Mouse (Mus musculus): ENCODE data around the gene Hspa8. TPM values are rescaled to one million over a fixed set of nuclear protein-coding genes. Genes with fewer than 3 reads are reported as not detected.
A peak's percentile ranks its signal among the peaks of the same experiment; 100 is the strongest.

Hspa8 gene
- polyA plus RNA-seq, 1 experiment from 2014 or later: 2,997 TPM

GRCm38 (mm10) chr9:40834569-40834968 lies 33.8 kb downstream of the Hspa8 start:
- H3K9me3 ChIP-seq: no peaks in the 10 kb centered on the region
- no peak overlapping the region for H3K4me3 ChIP-seq
- 0 out of 2 replicates have a peak, but pooled peaks cover 3% of the 10 kb centered on the region for H3K4me1 ChIP-seq (replicated peaks)
- H3K9ac ChIP-seq: no peak overlapping the region
- WGBS: 8% methylated on average over 12 of the region's 12 CpGs
- 0 out of 2 replicates have a peak, but pooled peaks have one; percentile 40 for ATAC-seq (ENCODE audit: low read depth)
- H3K36me3 ChIP-seq: no peaks in the 10 kb centered on the region
- no peak overlapping the region for H3K27ac ChIP-seq (replicated peaks)
- no peaks in the 10 kb centered on the region; the same call in 1 of the 2 replicates for H3K27me3 ChIP-seq
- peak overlapping the region; percentile 21; the same call in 1 of the 2 replicates for H3K4me2 ChIP-seq

- Histone ChIP-seq H3K27me3 (no peaks in the 10 kb centered on the region; the same call in 1 of the 2 replicates), H3K27ac (replicated peaks) (no peak overlapping the region), H3K9me3 (no peaks in the 10 kb centered on the region), H3K4me3 (no peak overlapping the region), H3K4me1 (replicated peaks) (0 out of 2 replicates have a peak, but pooled peaks cover 3% of the 10 kb centered on the region), H3K36me3 (no peaks in the 10 kb centered on the region), H3K4me2 (no peak overlapping the region), H3K9ac (no peak overlapping the region)
- ATAC-seq (ENCODE audit: low read depth): no peak
- 88% methylated on average over 3 of the region's 3 CpGs for WGBS
Observed at GRCm38 (mm10) chr9:40836681-40837080, 35.9 kb downstream of the Hspa8 start.

- no peak for ATAC-seq (ENCODE audit: low read depth)
- 80% methylated on average over 3 of the region's 3 CpGs for WGBS
- Histone ChIP-seq H3K36me3 (no peaks in the 10 kb centered on the region), H3K9me3 (no peaks in the 10 kb centered on the region), H3K9ac (no peak overlapping the region), H3K4me2 (no peak overlapping the region), H3K27ac (replicated peaks) (no peak overlapping the region), H3K27me3 (no peaks in the 10 kb centered on the region; the same call in 1 of the 2 replicates), H3K4me3 (no peak overlapping the region), H3K4me1 (replicated peaks) (0 out of 2 replicates have a peak, but pooled peaks cover 3% of the 10 kb centered on the region)
Observed at GRCm38 (mm10) chr9:40839662-40840061, 38.9 kb downstream of the Hspa8 start.

GRCm38 (mm10) chr9:40851515-40851914 lies 50.7 kb downstream of the Hspa8 start:
- 7% methylated on average over 2 of the region's 2 CpGs for WGBS
- H3K4me1 ChIP-seq (replicated peaks): peaks cover 10% of the 10 kb centered on the region
- no peak overlapping the region for H3K4me2 ChIP-seq
- no peak for ATAC-seq (ENCODE audit: low read depth)
- H3K9ac ChIP-seq: no peak overlapping the region
- peak overlapping the region; percentile 29 for H3K27ac ChIP-seq (replicated peaks)
- no peak overlapping the region for H3K4me3 ChIP-seq
- H3K27me3 ChIP-seq: peaks cover 24% of the 10 kb centered on the region
- no peaks in the 10 kb centered on the region for H3K9me3 ChIP-seq
- H3K36me3 ChIP-seq: no peaks in the 10 kb centered on the region

- Histone ChIP-seq H3K4me3 (peak overlapping the region; percentile 35), H3K27me3 (peaks cover 58% of the 10 kb centered on the region)
Observed at GRCm38 (mm10) chr9:40858461-40859160, 57.8 kb downstream of the Hspa8 start.

GRCm38 (mm10) chr9:40859196-40859595 lies 58.4 kb downstream of the Hspa8 start:
- 0 out of 2 replicates have a peak overlapping the region, but pooled peaks have one; percentile 26 for H3K9ac ChIP-seq
- H3K36me3 ChIP-seq: no peaks in the 10 kb centered on the region
- ATAC-seq (ENCODE audit: low read depth): peak; percentile 49; the same call in 1 of the 2 replicates
- 3% methylated on average over 9 of the region's 9 CpGs for WGBS
- H3K4me1 ChIP-seq (replicated peaks): peaks cover 14% of the 10 kb centered on the region
- H3K27me3 ChIP-seq: peaks cover 57% of the 10 kb centered on the region
- no peaks in the 10 kb centered on the region for H3K9me3 ChIP-seq
- peak overlapping the region; percentile 38; the same call in 1 of the 2 replicates for H3K27ac ChIP-seq (replicated peaks)
- H3K4me2 ChIP-seq: peak overlapping the region; percentile 56
- peak overlapping the region; percentile 35 for H3K4me3 ChIP-seq

More at GRCm38 (mm10) chr9:40858461-40859160, 57.8 kb downstream of the Hspa8 start:
- Histone ChIP-seq H3K36me3 (no peaks in the 10 kb centered on the region), H3K9me3 (no peaks in the 10 kb centered on the region), H3K4me2 (peak overlapping the region; percentile 56), H3K4me1 (replicated peaks) (peaks cover 14% of the 10 kb centered on the region), H3K9ac (peak overlapping the region; percentile 57), H3K27ac (replicated peaks) (peak overlapping the region; percentile 65)
- WGBS: 5% methylated on average over 21 of the region's 21 CpGs
- ATAC-seq (ENCODE audit: low read depth): peak; percentile 51; the same call in 1 of the 2 replicates

Other genes with a start within 250 kb of the Hspa8 start
- not detected in 2 replicates for gene Gm21915, start 130.4 kb upstream of the Hspa8 start, polyA plus RNA-seq (2015; fragmentation: Nextera tagmentation; extraction: Ambion mirVana)
- gene Clmp, start 115.0 kb upstream of the Hspa8 start, polyA plus RNA-seq (2015; fragmentation: Nextera tagmentation; extraction: Ambion mirVana): 51.5 and 52.0 TPM in 2 replicates
- gene Bsx, start 73.1 kb downstream of the Hspa8 start, polyA plus RNA-seq (2015; fragmentation: Nextera tagmentation; extraction: Ambion mirVana): not detected in 2 replicates
- gene Jhy, start 163.1 kb downstream of the Hspa8 start, polyA plus RNA-seq (2015; fragmentation: Nextera tagmentation; extraction: Ambion mirVana): 1.0 and 2.0 TPM in 2 replicates
- gene Crtam, start 203.6 kb downstream of the Hspa8 start, polyA plus RNA-seq (2015; fragmentation: Nextera tagmentation; extraction: Ambion mirVana): 0.15 and 0.20 TPM in 2 replicates

All from neural tube, embryonic 13.5 days (tissue).